Mouse (Mus musculus): ENCODE measurements around the gene Spock1.

The Spock1 gene

GRCm38 (mm10) chr13:57806301-57806700 lies 101.8 kb downstream of the Spock1 start:
- DNase-seq (ENCODE audit: low spot score in 2 of 2) = no peak

GRCm38 (mm10) chr13:57798633-57799032 lies 109.5 kb downstream of the Spock1 start:
- no peak for DNase-seq (ENCODE audit: low spot score in 2 of 2)

- no peak for DNase-seq (ENCODE audit: low spot score in 2 of 2)
Observed at GRCm38 (mm10) chr13:57796951-57797692, 111.0 kb downstream of the Spock1 start.

- DNase-seq (ENCODE audit: low spot score in 2 of 2) = no peak
Observed at GRCm38 (mm10) chr13:57793643-57794240, 114.4 kb downstream of the Spock1 start.

- DNase-seq (ENCODE audit: low spot score in 2 of 2) = no peak
Observed at GRCm38 (mm10) chr13:57789796-57790195, 118.3 kb downstream of the Spock1 start.

- DNase-seq (ENCODE audit: low spot score in 2 of 2) = no peak
Observed at GRCm38 (mm10) chr13:57788299-57788698, 119.8 kb downstream of the Spock1 start.

- no peak for DNase-seq (ENCODE audit: low spot score in 2 of 2)
Observed at GRCm38 (mm10) chr13:57786278-57786677, 121.9 kb downstream of the Spock1 start.

- DNase-seq (ENCODE audit: low spot score in 2 of 2) = peak; percentile 72 to 77
Observed at GRCm38 (mm10) chr13:57782975-57783374, 125.2 kb downstream of the Spock1 start.

- DNase-seq (ENCODE audit: low spot score in 2 of 2) = no peak
Observed at GRCm38 (mm10) chr13:57782107-57782561, 126.0 kb downstream of the Spock1 start.

- DNase-seq (ENCODE audit: low spot score in 2 of 2) = peak; percentile 57 to 66
Observed at GRCm38 (mm10) chr13:57779146-57779545, 129.0 kb downstream of the Spock1 start.

GRCm38 (mm10) chr13:57778524-57778923 lies 129.6 kb downstream of the Spock1 start:
- no peak for DNase-seq (ENCODE audit: low spot score in 2 of 2)

GRCm38 (mm10) chr13:57771998-57772397 lies 136.1 kb downstream of the Spock1 start:
- DNase-seq (ENCODE audit: low spot score in 2 of 2) = no peak

GRCm38 (mm10) chr13:57766721-57767120 lies 141.4 kb downstream of the Spock1 start:
- DNase-seq (ENCODE audit: low spot score in 2 of 2) = peak in 1 of 2 experiments; percentile 42

GRCm38 (mm10) chr13:57761122-57761521 lies 147.0 kb downstream of the Spock1 start:
- peak; percentile 53 to 64 for DNase-seq (ENCODE audit: low spot score in 2 of 2)

- no peak for DNase-seq (ENCODE audit: low spot score in 2 of 2)
Observed at GRCm38 (mm10) chr13:57760618-57761017, 147.5 kb downstream of the Spock1 start.

GRCm38 (mm10) chr13:57756316-57756715 lies 151.8 kb downstream of the Spock1 start:
- DNase-seq (ENCODE audit: low spot score in 2 of 2) = peak in 1 of 2 experiments; percentile 23

GRCm38 (mm10) chr13:57750831-57751230 lies 157.3 kb downstream of the Spock1 start:
- DNase-seq (ENCODE audit: low spot score in 2 of 2) = no peak

GRCm38 (mm10) chr13:57744667-57745066 lies 163.5 kb downstream of the Spock1 start:
- DNase-seq (ENCODE audit: low spot score in 2 of 2) = no peak

GRCm38 (mm10) chr13:57741186-57741585 lies 166.9 kb downstream of the Spock1 start:
- DNase-seq (ENCODE audit: low spot score in 2 of 2) = no peak

GRCm38 (mm10) chr13:57740473-57740872 lies 167.7 kb downstream of the Spock1 start:
- DNase-seq (ENCODE audit: low spot score in 2 of 2) = no peak

- DNase-seq (ENCODE audit: low spot score in 2 of 2) = no peak
Observed at GRCm38 (mm10) chr13:57736060-57736459, 172.1 kb downstream of the Spock1 start.

GRCm38 (mm10) chr13:57734549-57734948 lies 173.6 kb downstream of the Spock1 start:
- DNase-seq (ENCODE audit: low spot score in 2 of 2) = no peak

- DNase-seq (ENCODE audit: low spot score in 2 of 2) = no peak
Observed at GRCm38 (mm10) chr13:57733521-57733920, 174.6 kb downstream of the Spock1 start.
